Mouse (Mus musculus) mesoderm, embryonic 11.5 days (tissue): ENCODE data around the gene Kifc3.
A peak's percentile ranks its signal among the peaks of the same experiment; 100 is the strongest.

Experiments used
- DNase-seq: peaks from one replicate; pipeline ENCODE4 v3.0.0-alpha.2; 2012; ENCODE audit warnings: low read depth, low spot score

The Kifc3 gene

GRCm38 (mm10) chr8:95135242-95135641, 67.4 kb downstream of the Kifc3 start:
- DNase-seq, result no peak

- DNase-seq, result no peak
These were observed 68.4 kb downstream of the Kifc3 start for GRCm38 (mm10) chr8:95134186-95134585.

- DNase-seq, result no peak
These were observed 70.6 kb downstream of the Kifc3 start for GRCm38 (mm10) chr8:95131983-95132382.

GRCm38 (mm10) chr8:95130966-95131537, 71.6 kb downstream of the Kifc3 start:
- peak; percentile 39 for DNase-seq

GRCm38 (mm10) chr8:95128750-95129260, 73.8 kb downstream of the Kifc3 start:
- DNase-seq, result no peak

- no peak for DNase-seq
These were observed 75.0 kb downstream of the Kifc3 start for GRCm38 (mm10) chr8:95127658-95128057.

GRCm38 (mm10) chr8:95126497-95126896, 76.1 kb downstream of the Kifc3 start:
- DNase-seq, result no peak

- no peak for DNase-seq
These were observed 79.2 kb downstream of the Kifc3 start for GRCm38 (mm10) chr8:95123455-95123854.

- peak; percentile 54 for DNase-seq
These were observed 88.9 kb downstream of the Kifc3 start for GRCm38 (mm10) chr8:95113750-95114149.

- DNase-seq, result no peak
These were observed 89.5 kb downstream of the Kifc3 start for GRCm38 (mm10) chr8:95113108-95113507.

GRCm38 (mm10) chr8:95112594-95112993, 90.0 kb downstream of the Kifc3 start:
- DNase-seq, result no peak

- DNase-seq, result no peak
These were observed 95.3 kb downstream of the Kifc3 start for GRCm38 (mm10) chr8:95107306-95107705.

- no peak for DNase-seq
These were observed 100.6 kb downstream of the Kifc3 start for GRCm38 (mm10) chr8:95101972-95102371.

- peak; percentile 66 for DNase-seq
These were observed 103.6 kb downstream of the Kifc3 start for GRCm38 (mm10) chr8:95099009-95099408.

GRCm38 (mm10) chr8:95093574-95093973, 109.0 kb downstream of the Kifc3 start:
- DNase-seq, result no peak

GRCm38 (mm10) chr8:95085432-95086141, 117.0 kb downstream of the Kifc3 start:
- DNase-seq, result no peak

- DNase-seq, result no peak
These were observed 117.7 kb downstream of the Kifc3 start for GRCm38 (mm10) chr8:95084744-95085431.

GRCm38 (mm10) chr8:95084261-95084660, 118.4 kb downstream of the Kifc3 start:
- DNase-seq, result no peak

- DNase-seq, result peak; percentile 12
These were observed 121.0 kb downstream of the Kifc3 start for GRCm38 (mm10) chr8:95081650-95082049.

GRCm38 (mm10) chr8:95080381-95081341, 122.0 kb downstream of the Kifc3 start, which contains the start of gene Katnb1:
Gene Katnb1 (plus strand): TSS chr8:95081186.
- peak; percentile 100 for DNase-seq

- DNase-seq, result no peak
These were observed 123.3 kb downstream of the Kifc3 start for GRCm38 (mm10) chr8:95079305-95079704.
